Mouse (Mus musculus): ENCODE measurements at regions not wholly inside any gene's neighbourhood (a gene's known extent, or its start where the extent isn't known, plus 50 kb on each side); places are given as distances from the start of the nearest gene placed in this dataset.
"Not testable (repeated sequence)": the region's sequence is repeated elsewhere in the genome, so short reads cannot be mapped to it uniquely, and the experiment has no call there.

- not testable (repeated sequence) for DNase-seq (ENCODE audit: low spot score); H3K4me2 ChIP-seq (ENCODE audit: low read depth, severe bottlenecking); H3K9me3 ChIP-seq (ENCODE audit: control insufficient read depth, low read length); H3K9ac ChIP-seq (ENCODE audit: low read length); H3K4me3 ChIP-seq (ENCODE audit: low read depth, low read length); H3K27me3 ChIP-seq (ENCODE audit: control insufficient read depth, insufficient read depth, low read length); H3K27ac ChIP-seq (replicated peaks; ENCODE audit: low read depth, low read length); H3K4me1 ChIP-seq (ENCODE audit: control insufficient read depth, insufficient read depth, low read length); ATAC-seq (ENCODE audit: insufficient number of reproducible peaks, low FRiP score, low TSS enrichment, low read depth); H3K36me3 ChIP-seq (ENCODE audit: control insufficient read depth, insufficient read depth, low read length)
- 91% methylated on average over 2 of the region's 2 CpGs for WGBS
Measured at GRCm38 (mm10) chr9:6845281-6845680, 339.0 kb downstream of the Dync2h1 start.

- not testable (repeated sequence) for H3K36me3 ChIP-seq (ENCODE audit: control insufficient read depth, insufficient read depth, low read length); H3K9me3 ChIP-seq (ENCODE audit: control insufficient read depth, low read length); DNase-seq (ENCODE audit: low spot score); H3K4me1 ChIP-seq (ENCODE audit: control insufficient read depth, insufficient read depth, low read length); H3K4me2 ChIP-seq (ENCODE audit: low read depth, severe bottlenecking); H3K4me3 ChIP-seq (ENCODE audit: low read depth, low read length); H3K27me3 ChIP-seq (ENCODE audit: control insufficient read depth, insufficient read depth, low read length); H3K9ac ChIP-seq (ENCODE audit: low read length); H3K27ac ChIP-seq (replicated peaks; ENCODE audit: low read depth, low read length); ATAC-seq (ENCODE audit: insufficient number of reproducible peaks, low FRiP score, low TSS enrichment, low read depth)
- WGBS: 78% methylated on average over 4 of the region's 5 CpGs
Measured at GRCm38 (mm10) chr9:6834936-6835335, 349.3 kb downstream of the Dync2h1 start.

GRCm38 (mm10) chr9:6834470-6834869, 349.8 kb downstream of the Dync2h1 start:
- H3K4me2 ChIP-seq (ENCODE audit: low read depth, severe bottlenecking): no peak overlapping the region
- no peak for DNase-seq (ENCODE audit: low spot score)
- ATAC-seq (ENCODE audit: insufficient number of reproducible peaks, low FRiP score, low TSS enrichment, low read depth): no peak
- WGBS: 51% methylated on average over 5 of the region's 5 CpGs
- no peak overlapping the region for H3K9ac ChIP-seq (ENCODE audit: low read length)
- no peaks in the 10 kb centered on the region for H3K36me3 ChIP-seq (ENCODE audit: control insufficient read depth, insufficient read depth, low read length)
- no peaks in the 10 kb centered on the region for H3K9me3 ChIP-seq (ENCODE audit: control insufficient read depth, low read length)
- H3K27me3 ChIP-seq (ENCODE audit: control insufficient read depth, insufficient read depth, low read length): no peaks in the 10 kb centered on the region
- H3K4me3 ChIP-seq (ENCODE audit: low read depth, low read length): no peak overlapping the region
- H3K27ac ChIP-seq (replicated peaks; ENCODE audit: low read depth, low read length): no peak overlapping the region
- no peaks in the 10 kb centered on the region for H3K4me1 ChIP-seq (ENCODE audit: control insufficient read depth, insufficient read depth, low read length)

GRCm38 (mm10) chr9:6832862-6833261, 351.4 kb downstream of the Dync2h1 start:
- no peaks in the 10 kb centered on the region for H3K4me1 ChIP-seq (ENCODE audit: control insufficient read depth, insufficient read depth, low read length)
- no peak overlapping the region for H3K27ac ChIP-seq (replicated peaks; ENCODE audit: low read depth, low read length)
- no peak overlapping the region for H3K9ac ChIP-seq (ENCODE audit: low read length)
- WGBS: 54% methylated on average over 2 of the region's 2 CpGs
- no peak overlapping the region for H3K4me2 ChIP-seq (ENCODE audit: low read depth, severe bottlenecking)
- H3K36me3 ChIP-seq (ENCODE audit: control insufficient read depth, insufficient read depth, low read length): no peaks in the 10 kb centered on the region
- ATAC-seq (ENCODE audit: insufficient number of reproducible peaks, low FRiP score, low TSS enrichment, low read depth) (no peak), DNase-seq (ENCODE audit: low spot score) (no peak)
- H3K27me3 ChIP-seq (ENCODE audit: control insufficient read depth, insufficient read depth, low read length): no peaks in the 10 kb centered on the region
- H3K9me3 ChIP-seq (ENCODE audit: control insufficient read depth, low read length): no peaks in the 10 kb centered on the region
- no peak overlapping the region for H3K4me3 ChIP-seq (ENCODE audit: low read depth, low read length)

- H3K4me1 ChIP-seq (ENCODE audit: control insufficient read depth, insufficient read depth, low read length); ATAC-seq (ENCODE audit: insufficient number of reproducible peaks, low FRiP score, low TSS enrichment, low read depth); H3K9me3 ChIP-seq (ENCODE audit: control insufficient read depth, low read length); H3K4me2 ChIP-seq (ENCODE audit: low read depth, severe bottlenecking); H3K27ac ChIP-seq (replicated peaks; ENCODE audit: low read depth, low read length); H3K27me3 ChIP-seq (ENCODE audit: control insufficient read depth, insufficient read depth, low read length); H3K9ac ChIP-seq (ENCODE audit: low read length); H3K4me3 ChIP-seq (ENCODE audit: low read depth, low read length); H3K36me3 ChIP-seq (ENCODE audit: control insufficient read depth, insufficient read depth, low read length); DNase-seq (ENCODE audit: low spot score): not testable (repeated sequence)
- WGBS: 85% methylated on average over 6 of the region's 6 CpGs
Measured at GRCm38 (mm10) chr9:6831642-6832041, 352.6 kb downstream of the Dync2h1 start.

GRCm38 (mm10) chr9:6826581-6826980, 357.7 kb downstream of the Dync2h1 start:
- ATAC-seq (ENCODE audit: insufficient number of reproducible peaks, low FRiP score, low TSS enrichment, low read depth): no peak
- H3K9ac ChIP-seq (ENCODE audit: low read length): no peak overlapping the region
- 82% methylated on average over 3 of the region's 3 CpGs for WGBS
- H3K27ac ChIP-seq (replicated peaks; ENCODE audit: low read depth, low read length): no peak overlapping the region
- no peaks in the 10 kb centered on the region for H3K4me1 ChIP-seq (ENCODE audit: control insufficient read depth, insufficient read depth, low read length)
- no peak overlapping the region for H3K4me2 ChIP-seq (ENCODE audit: low read depth, severe bottlenecking)
- no peak overlapping the region for H3K4me3 ChIP-seq (ENCODE audit: low read depth, low read length)
- H3K36me3 ChIP-seq (ENCODE audit: control insufficient read depth, insufficient read depth, low read length): no peaks in the 10 kb centered on the region
- no peaks in the 10 kb centered on the region for H3K9me3 ChIP-seq (ENCODE audit: control insufficient read depth, low read length)
- DNase-seq (ENCODE audit: low spot score): no peak
- H3K27me3 ChIP-seq (ENCODE audit: control insufficient read depth, insufficient read depth, low read length): no peaks in the 10 kb centered on the region

- Histone ChIP-seq H3K4me3 (ENCODE audit: low read depth, low read length) (no peak overlapping the region), H3K4me1 (ENCODE audit: control insufficient read depth, insufficient read depth, low read length) (no peaks in the 10 kb centered on the region), H3K4me2 (ENCODE audit: low read depth, severe bottlenecking) (no peak overlapping the region), H3K36me3 (ENCODE audit: control insufficient read depth, insufficient read depth, low read length) (no peaks in the 10 kb centered on the region), H3K27ac (replicated peaks; ENCODE audit: low read depth, low read length) (no peak overlapping the region), H3K9me3 (ENCODE audit: control insufficient read depth, low read length) (no peaks in the 10 kb centered on the region), H3K27me3 (ENCODE audit: control insufficient read depth, insufficient read depth, low read length) (no peaks in the 10 kb centered on the region), H3K9ac (ENCODE audit: low read length) (no peak overlapping the region)
- ATAC-seq (ENCODE audit: insufficient number of reproducible peaks, low FRiP score, low TSS enrichment, low read depth) (no peak), DNase-seq (ENCODE audit: low spot score) (no peak)
Measured at GRCm38 (mm10) chr9:6825609-6826008, 358.6 kb downstream of the Dync2h1 start.

- not testable (repeated sequence) for H3K9ac ChIP-seq (ENCODE audit: low read length); H3K4me1 ChIP-seq (ENCODE audit: control insufficient read depth, insufficient read depth, low read length); H3K4me2 ChIP-seq (ENCODE audit: low read depth, severe bottlenecking); DNase-seq (ENCODE audit: low spot score); ATAC-seq (ENCODE audit: insufficient number of reproducible peaks, low FRiP score, low TSS enrichment, low read depth); H3K27ac ChIP-seq (replicated peaks; ENCODE audit: low read depth, low read length); H3K4me3 ChIP-seq (ENCODE audit: low read depth, low read length); H3K27me3 ChIP-seq (ENCODE audit: control insufficient read depth, insufficient read depth, low read length); H3K36me3 ChIP-seq (ENCODE audit: control insufficient read depth, insufficient read depth, low read length); H3K9me3 ChIP-seq (ENCODE audit: control insufficient read depth, low read length)
- WGBS: 88% methylated on average over 1 of the region's 1 CpGs
Measured at GRCm38 (mm10) chr9:6823946-6824345, 360.3 kb downstream of the Dync2h1 start.

GRCm38 (mm10) chr9:6823536-6823935, 360.7 kb downstream of the Dync2h1 start:
- Histone ChIP-seq H3K4me1 (ENCODE audit: control insufficient read depth, insufficient read depth, low read length) (no peaks in the 10 kb centered on the region), H3K4me2 (ENCODE audit: low read depth, severe bottlenecking) (no peak overlapping the region), H3K9me3 (ENCODE audit: control insufficient read depth, low read length) (no peaks in the 10 kb centered on the region), H3K36me3 (ENCODE audit: control insufficient read depth, insufficient read depth, low read length) (no peaks in the 10 kb centered on the region), H3K27me3 (ENCODE audit: control insufficient read depth, insufficient read depth, low read length) (no peaks in the 10 kb centered on the region), H3K9ac (ENCODE audit: low read length) (no peak overlapping the region), H3K4me3 (ENCODE audit: low read depth, low read length) (no peak overlapping the region), H3K27ac (replicated peaks; ENCODE audit: low read depth, low read length) (no peak overlapping the region)
- ATAC-seq (ENCODE audit: insufficient number of reproducible peaks, low FRiP score, low TSS enrichment, low read depth): no peak
- WGBS: 81% methylated on average over 1 of the region's 1 CpGs
- no peak for DNase-seq (ENCODE audit: low spot score)
